Mouse (Mus musculus) left cerebral cortex, postnatal 14 days (tissue): ENCODE results near the gene Mtf1. TPM values are rescaled to one million over a fixed set of nuclear protein-coding genes. Genes with fewer than 3 reads are reported as not detected.

ENCODE experiments used
- DNase-seq, 2 experiments: peaks; one replicate each; pipeline ENCODE4 v3.0.0; 2021 to 2022; ENCODE audit warnings: low spot score in 2 of 2, mixed read lengths in 1 of 2
- intact Hi-C: fragments of 180-260 bp; cut with DNase I; formaldehyde crosslinking; loops from one replicate; pipeline ENCODE4 v1.15.1; 2025
- long read RNA-seq, 2 experiments: library from polyadenylated mRNA; stranded (forward); transcript quantifications; one replicate each; pipeline ENCODE4 v2.0.0; 2021
- total RNA-seq, 2 experiments: library from RNA; stranded (reverse); gene quantifications; 2 replicates each; pipeline ENCODE4 v1.2.3; 2021

Gene Mtf1
- 10 to 100 TPM; 24.5 to 25.8 TPM for total RNA-seq
- long read RNA-seq, experiment 1, full-length matches to known transcripts = 13 of 27 reads
- long read RNA-seq, experiment 1, partial matches to known transcripts = 3 of 27 reads
- long read RNA-seq, experiment 1, other reads (novel, unspliced or antisense) = 11 of 27 reads
- long read RNA-seq, experiment 2, full-length matches to known transcripts = 15 of 24 reads
- long read RNA-seq, experiment 2, partial matches to known transcripts = 1 of 24 reads
- long read RNA-seq, experiment 2, other reads (novel, unspliced or antisense) = 8 of 24 reads

DNA sequence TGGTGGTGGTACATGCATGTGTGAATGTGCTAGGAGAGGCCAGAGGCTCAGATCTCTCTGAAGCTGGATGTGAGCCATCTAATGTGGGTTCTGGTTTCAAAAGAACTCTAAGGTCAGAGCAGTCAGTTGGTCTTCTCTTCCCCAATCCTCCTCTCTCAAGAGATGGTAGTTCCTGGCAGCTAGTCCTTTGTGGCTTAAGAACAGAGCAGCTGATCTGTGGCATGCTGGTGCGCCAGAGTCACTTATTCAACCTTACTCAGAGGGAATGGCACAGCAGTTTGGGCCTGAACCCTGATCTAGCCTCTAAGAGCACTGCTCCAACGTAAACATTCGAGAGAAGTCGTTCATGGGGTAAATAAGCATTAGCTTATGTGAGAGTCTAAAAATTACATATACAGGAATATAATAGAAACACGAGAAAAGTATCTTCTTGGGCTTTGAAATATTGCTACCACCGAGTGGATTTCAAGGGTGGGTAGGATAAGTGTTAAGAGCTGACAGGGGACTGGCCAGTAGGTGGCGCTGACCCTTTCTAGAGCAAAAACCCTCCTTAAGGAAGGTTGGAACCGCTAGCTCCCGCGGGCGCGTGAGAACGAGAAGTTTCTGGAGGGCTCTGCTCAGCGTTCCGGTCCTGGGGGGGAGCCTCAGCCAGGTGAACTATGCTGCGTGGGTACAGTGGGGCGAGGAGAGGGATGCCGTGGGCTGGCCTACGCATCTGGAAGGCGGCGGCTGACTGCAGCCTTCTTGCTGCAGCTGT is at the start of gene Mtf1:
Gene Mtf1 (plus strand): TSS at position 553 of the 757 bp plus-strand sequence.
- peak; percentile 91 to 92 for DNase-seq
- intact Hi-C loops = loop anchor here (2.0 kb wide), 1 partner anchor 45 kb away; no protein-coding TSS in a partner anchor

DNA sequence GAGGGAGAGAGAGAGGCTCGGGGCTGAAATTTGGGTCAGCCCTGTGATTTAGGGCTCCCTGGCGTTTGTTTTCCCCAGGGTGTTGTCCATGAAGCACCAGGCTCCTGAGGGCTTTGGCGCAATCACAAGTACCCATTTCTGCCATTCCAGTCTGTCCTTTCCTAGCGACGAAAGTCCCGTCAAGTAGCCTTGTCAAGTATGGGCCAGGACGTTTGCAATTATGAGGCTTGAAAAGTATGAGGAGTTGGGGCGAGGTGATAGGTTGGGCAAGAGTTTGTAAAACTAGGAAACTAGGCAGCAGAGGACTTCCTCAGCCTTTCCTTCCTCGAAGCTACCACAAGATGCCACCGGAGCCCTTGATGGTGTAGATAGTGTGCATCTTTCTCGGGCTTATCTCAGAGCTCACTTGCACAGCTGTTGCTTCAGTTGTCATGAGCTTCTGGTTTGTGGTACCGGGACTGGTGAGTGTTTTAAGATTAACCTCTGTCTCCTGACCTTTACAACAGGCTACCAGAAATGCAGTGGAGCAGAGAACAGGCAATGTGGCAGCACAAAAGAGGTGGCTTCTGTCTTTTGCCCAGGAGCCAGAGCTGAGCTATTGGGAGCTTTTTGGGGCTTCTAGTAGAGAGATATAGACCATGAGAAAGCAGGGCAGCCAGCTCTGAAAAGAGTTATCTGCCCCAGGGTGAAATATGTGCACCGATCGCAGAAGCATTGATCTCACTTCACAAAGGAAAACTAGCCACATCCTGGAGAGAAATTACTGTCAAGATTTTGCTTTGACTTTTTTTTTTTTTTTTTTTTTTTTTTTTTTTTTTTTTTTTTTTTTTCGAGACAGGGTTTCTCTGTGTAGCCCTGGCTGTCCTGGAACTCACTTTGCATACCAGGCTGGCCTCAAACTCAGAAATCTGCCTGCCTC is 49.4 kb upstream of the Mtf1 start:
- DNase-seq = no peak
- intact Hi-C loops = no loop called here

DNA sequence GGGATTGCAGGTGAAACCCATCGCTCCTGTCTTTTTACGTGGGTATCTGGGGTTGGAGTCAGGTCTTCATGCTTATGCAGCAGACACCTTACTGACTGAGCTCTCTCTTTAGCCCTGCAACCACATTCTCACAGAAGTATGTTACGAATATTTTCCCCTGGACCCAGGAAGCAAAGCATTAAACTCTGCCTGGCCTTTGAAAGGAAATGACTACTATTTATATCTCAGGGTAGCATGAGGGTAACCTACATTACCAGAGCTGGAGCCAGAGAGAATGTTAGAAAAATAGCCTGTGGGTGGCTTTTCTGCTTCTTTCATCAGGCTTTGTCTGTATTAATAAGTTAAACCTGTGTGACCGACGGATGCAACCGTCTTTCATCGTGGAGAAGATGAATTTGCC is 46.4 kb upstream of the Mtf1 start:
- intact Hi-C loops = no loop called here
- DNase-seq = no peak

GRCm38 (mm10) chr4:124759305-124759811 is 42.5 kb upstream of the Mtf1 start:
- no peak for DNase-seq
- intact Hi-C loops = no loop called here

- intact Hi-C loops = no loop called here
- no peak for DNase-seq
Observed at GRCm38 (mm10) chr4:124761201-124761600, 40.7 kb upstream of the Mtf1 start.

- no peak for DNase-seq
- intact Hi-C loops = no loop called here
Observed at GRCm38 (mm10) chr4:124762858-124763452, 38.9 kb upstream of the Mtf1 start.

GRCm38 (mm10) chr4:124765802-124766565 is 35.9 kb upstream of the Mtf1 start:
- intact Hi-C loops = no loop called here
- DNase-seq = peak; percentile 43 to 66

DNA sequence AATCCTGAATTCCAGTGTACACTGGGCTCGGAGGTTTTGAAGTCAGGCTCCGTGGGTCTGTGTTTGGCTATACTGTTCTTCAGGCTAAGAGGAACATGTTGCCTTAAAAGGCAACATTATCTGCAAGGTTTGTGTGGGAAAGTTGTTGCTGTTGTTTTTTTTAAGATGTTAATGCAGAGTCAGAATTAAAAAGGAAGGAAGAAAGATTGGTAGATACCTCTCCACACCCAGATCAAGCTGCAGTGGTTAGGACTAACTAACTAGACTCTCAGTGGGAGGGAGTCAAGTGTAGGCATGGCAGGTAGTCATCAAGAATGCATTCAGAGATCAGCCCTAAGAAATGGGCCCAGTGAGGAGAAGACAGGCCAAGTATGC is 35.4 kb upstream of the Mtf1 start:
- intact Hi-C loops = no loop called here

GRCm38 (mm10) chr4:124768963-124769591 is 32.8 kb upstream of the Mtf1 start:
- intact Hi-C loops = no loop called here
- DNase-seq = no peak

More for the DNA sequence above, 35.4 kb upstream of the Mtf1 start:
- DNase-seq = no peak

DNA sequence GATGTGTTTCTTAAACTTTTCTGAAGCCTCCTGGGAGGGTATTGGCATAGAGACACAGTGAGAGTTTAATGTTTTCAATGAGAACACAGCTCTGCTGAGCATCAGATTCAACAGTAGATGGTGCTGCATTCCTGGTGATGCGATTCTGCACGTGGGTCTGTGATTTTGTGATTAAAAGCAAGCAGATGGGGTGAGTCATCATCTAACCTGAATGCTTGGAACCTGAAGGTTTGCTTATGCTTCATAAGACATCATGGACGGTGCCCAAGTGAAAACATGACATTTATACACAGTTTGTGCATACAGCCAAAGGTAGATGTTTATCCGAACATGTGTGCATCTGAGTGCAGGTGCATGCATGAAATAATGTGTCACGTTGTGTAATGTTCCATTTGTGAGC is 31.3 kb upstream of the Mtf1 start:
- peak; percentile 49 to 80 for DNase-seq
- intact Hi-C loops = no loop called here

- intact Hi-C loops = no loop called here
- DNase-seq = no peak
Observed at GRCm38 (mm10) chr4:124772125-124772524, 29.8 kb upstream of the Mtf1 start.

DNA sequence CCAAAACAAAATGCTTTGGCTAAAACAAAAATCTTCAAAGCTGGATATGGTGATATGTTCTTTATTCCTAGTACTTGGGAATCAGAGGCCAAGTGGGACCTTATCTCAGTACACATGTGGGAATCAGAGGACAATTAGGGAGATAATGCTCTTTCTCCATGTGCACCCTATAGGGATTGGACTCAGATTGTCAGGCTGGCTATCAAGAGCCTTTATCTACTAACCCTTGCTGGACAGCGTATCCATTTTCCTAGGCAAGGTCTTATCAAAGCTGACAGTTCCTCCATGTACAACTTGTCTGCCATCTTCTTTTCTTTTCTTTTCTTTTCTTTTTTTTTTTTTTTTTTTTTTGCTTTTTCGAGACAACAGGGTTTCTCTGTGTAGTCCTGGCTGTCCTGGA is 28.5 kb upstream of the Mtf1 start:
- no peak for DNase-seq
- intact Hi-C loops = no loop called here

GRCm38 (mm10) chr4:124773995-124774394 is 27.9 kb upstream of the Mtf1 start:
- intact Hi-C loops = no loop called here
- no peak for DNase-seq

GRCm38 (mm10) chr4:124774429-124774828 is 27.5 kb upstream of the Mtf1 start:
- intact Hi-C loops = no loop called here

GRCm38 (mm10) chr4:124781361-124781760 is 20.5 kb upstream of the Mtf1 start:
- no peak for DNase-seq
- intact Hi-C loops = no loop called here

More at GRCm38 (mm10) chr4:124774429-124774828, 27.5 kb upstream of the Mtf1 start:
- DNase-seq = no peak

DNA sequence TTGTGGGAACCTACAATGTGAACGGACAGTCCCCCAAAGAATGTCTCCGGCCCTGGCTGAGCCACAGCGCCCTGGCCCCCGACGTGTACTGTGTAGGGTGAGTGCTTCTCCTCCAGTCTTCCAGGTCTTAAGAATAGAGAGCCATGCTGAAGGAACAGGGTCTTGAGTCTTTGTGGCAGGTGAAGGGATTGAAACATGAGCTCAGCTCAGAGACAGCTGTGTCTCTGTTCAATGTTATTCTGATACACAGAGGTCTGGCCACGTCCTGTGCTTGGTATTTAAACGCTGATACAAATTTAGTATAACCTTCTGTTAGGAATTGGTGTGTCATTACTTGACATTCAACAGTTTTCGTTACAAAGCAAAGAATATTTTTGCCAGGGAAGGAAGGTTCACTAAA is 19.5 kb upstream of the Mtf1 start:
- no peak for DNase-seq
- intact Hi-C loops = no loop called here

DNA sequence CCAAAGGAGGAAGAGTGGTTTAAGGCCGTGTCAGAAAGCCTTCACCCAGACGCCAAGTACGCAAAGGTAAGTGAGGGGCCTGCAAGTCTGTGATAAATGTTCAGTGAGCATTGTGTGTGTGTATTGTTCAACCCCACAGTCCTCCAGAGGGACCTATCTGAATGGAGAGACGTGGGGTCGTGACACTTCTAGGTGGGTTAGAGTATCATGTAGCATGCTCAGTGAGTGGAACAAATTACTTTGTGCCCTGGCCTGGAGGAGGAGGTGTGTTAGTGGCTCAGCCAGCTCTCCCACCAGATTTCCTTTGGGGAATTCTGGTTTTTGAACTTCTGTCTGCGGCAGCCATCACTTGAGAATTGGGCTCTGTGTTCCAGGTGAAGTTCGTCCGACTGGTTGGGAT is 18.0 kb upstream of the Mtf1 start:
- intact Hi-C loops = no loop called here
- no peak for DNase-seq

DNA sequence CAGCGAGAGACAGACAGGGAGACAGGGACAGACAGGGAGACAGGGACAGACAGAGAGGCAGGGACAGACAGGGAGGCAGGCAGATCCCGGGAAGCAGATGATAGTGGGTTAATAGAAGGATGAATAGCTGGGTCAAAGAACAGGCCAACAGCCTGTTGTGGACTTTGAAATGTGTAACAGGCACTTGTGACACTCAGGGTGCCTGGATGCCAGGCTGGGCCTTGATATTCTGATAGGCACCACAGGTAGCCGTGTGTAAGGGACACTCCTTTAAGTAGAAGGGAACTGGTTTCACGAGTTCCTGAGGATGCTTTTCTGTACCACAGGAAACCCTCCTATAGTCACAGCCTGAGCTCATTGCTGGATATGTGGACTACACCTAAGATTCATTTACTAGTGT is 11.9 kb upstream of the Mtf1 start:
- intact Hi-C loops = no loop called here
- no peak for DNase-seq
